33 mouse cellular contexts compared by ENCODE assay signal in genomic region chr8:11806252-11806651, GRCm38 (mm10). TPM values are rescaled to one million over a fixed set of nuclear protein-coding genes. Genes with fewer than 3 reads are reported as not detected.
DNase-seq lines count a peak whose midpoint lies in the region; ATAC-seq and TF ChIP-seq lines count a peak whose summit lies in the region.
"Had no signal": no experiment of that assay in that cellular context is flagged by ENCODE, and none has a peak within 500 bp of the region (broad histone marks: within the 10 kb centered on the region; RNA-seq: fewer than 3 reads in every experiment).

No protein-coding gene starts in this region.

- H3K4me2 ChIP-seq in embryonic facial prominence, embryonic 14.5 days (ENCODE audit: low read depth, low read length): no peak overlapping the region
- H3K4me2 ChIP-seq in hindbrain, embryonic 13.5 days: no peak overlapping the region
- no peak overlapping the region for H3K4me2 ChIP-seq in hindbrain, embryonic 11.5 days (replicated peaks; ENCODE audit: low read depth, low read length)
- no peak overlapping the region for H3K4me2 ChIP-seq in midbrain, embryonic 15.5 days
- no peak overlapping the region for H3K4me2 ChIP-seq in midbrain, postnatal 0 days (ENCODE audit: low read depth, low read length, poor library complexity, severe bottlenecking)
- H3K4me2 ChIP-seq: embryonic facial prominence, embryonic 12.5 days; heart, embryonic 13.5 days; limb, embryonic 15.5 days; liver, embryonic 13.5 days had no signal

- no peak overlapping the region for H3K27ac ChIP-seq in embryonic facial prominence, embryonic 14.5 days (replicated peaks; ENCODE audit: low read depth, low read length)
- H3K27ac ChIP-seq in embryonic facial prominence, embryonic 10.5 days (replicated peaks): no peak overlapping the region
- 0 out of 2 replicates have a peak overlapping the region, but pooled peaks have one; percentile 9 for H3K27ac ChIP-seq in hindbrain, embryonic 13.5 days
- no peak overlapping the region for H3K27ac ChIP-seq in hindbrain, embryonic 11.5 days (ENCODE audit: low read depth, low read length)
- H3K27ac ChIP-seq in midbrain, embryonic 15.5 days: 0 out of 2 replicates have a peak overlapping the region, but pooled peaks have one; percentile 43
- no peak overlapping the region for H3K27ac ChIP-seq in midbrain, postnatal 0 days (ENCODE audit: low read depth, low read length)
- H3K27ac ChIP-seq: embryonic facial prominence, embryonic 12.5 days; forebrain, embryonic 10.5 days; limb, embryonic 10.5 days; limb, embryonic 15.5 days; liver, embryonic 13.5 days had no signal

- 72% methylated on average over 6 of the region's 6 CpGs for WGBS in embryonic facial prominence, embryonic 14.5 days
- WGBS in embryonic facial prominence, embryonic 10.5 days: 92% methylated on average over 6 of the region's 6 CpGs
- 89% methylated on average over 6 of the region's 6 CpGs for WGBS in hindbrain, embryonic 13.5 days
- WGBS in hindbrain, embryonic 11.5 days: 94% methylated on average over 6 of the region's 6 CpGs
- 78% methylated on average over 6 of the region's 6 CpGs for WGBS in midbrain, embryonic 15.5 days
- WGBS in midbrain, postnatal 0 days: 76% methylated on average over 6 of the region's 6 CpGs

- no peaks in the 10 kb centered on the region for H3K9me3 ChIP-seq in embryonic facial prominence, embryonic 14.5 days (ENCODE audit: control insufficient read depth, low read length)
- no peaks in the 10 kb centered on the region for H3K9me3 ChIP-seq in embryonic facial prominence, embryonic 10.5 days
- no peaks in the 10 kb centered on the region for H3K9me3 ChIP-seq in hindbrain, embryonic 13.5 days
- H3K9me3 ChIP-seq in hindbrain, embryonic 11.5 days (ENCODE audit: control insufficient read depth, low read length): no peaks in the 10 kb centered on the region
- no peaks in the 10 kb centered on the region for H3K9me3 ChIP-seq in midbrain, embryonic 15.5 days
- H3K9me3 ChIP-seq in midbrain, postnatal 0 days (ENCODE audit: low read length): no peaks in the 10 kb centered on the region
- H3K9me3 ChIP-seq: embryonic facial prominence, embryonic 12.5 days; forebrain, embryonic 10.5 days; heart, embryonic 13.5 days; limb, embryonic 10.5 days; limb, embryonic 15.5 days; liver, embryonic 13.5 days had no signal

- TF ChIP-seq CTCF in midbrain, postnatal 0 days (IDR thresholded peaks at IDR 0.05): no peak

- no peaks in the 10 kb centered on the region for H3K4me1 ChIP-seq in embryonic facial prominence, embryonic 14.5 days (ENCODE audit: control insufficient read depth, insufficient read depth, low read length)
- H3K4me1 ChIP-seq in embryonic facial prominence, embryonic 10.5 days: no peaks in the 10 kb centered on the region
- H3K4me1 ChIP-seq in hindbrain, embryonic 13.5 days (replicated peaks): 0 out of 2 replicates have a peak, but pooled peaks cover 4% of the 10 kb centered on the region
- H3K4me1 ChIP-seq in hindbrain, embryonic 11.5 days (replicated peaks; ENCODE audit: control insufficient read depth, insufficient read depth, low read length): no peaks in the 10 kb centered on the region
- 0 out of 2 replicates have a peak, but pooled peaks cover 3% of the 10 kb centered on the region for H3K4me1 ChIP-seq in midbrain, embryonic 15.5 days
- H3K4me1 ChIP-seq in midbrain, postnatal 0 days (ENCODE audit: insufficient read depth, low read length): no peaks in the 10 kb centered on the region
- H3K4me1 ChIP-seq: embryonic facial prominence, embryonic 12.5 days; forebrain, embryonic 10.5 days; limb, embryonic 10.5 days; liver, embryonic 13.5 days had no signal

- H3K4me3 ChIP-seq in embryonic facial prominence, embryonic 14.5 days (ENCODE audit: low read depth, low read length): no peak overlapping the region
- no peak overlapping the region for H3K4me3 ChIP-seq in embryonic facial prominence, embryonic 10.5 days
- H3K4me3 ChIP-seq in hindbrain, embryonic 13.5 days: no peak overlapping the region
- no peak overlapping the region for H3K4me3 ChIP-seq in hindbrain, embryonic 11.5 days (ENCODE audit: low read depth, low read length)
- no peak overlapping the region for H3K4me3 ChIP-seq in midbrain, embryonic 15.5 days
- no peak overlapping the region for H3K4me3 ChIP-seq in midbrain, postnatal 0 days (ENCODE audit: low read depth, low read length)
- H3K4me3 ChIP-seq: embryonic facial prominence, embryonic 12.5 days; forebrain, embryonic 10.5 days; heart, embryonic 13.5 days; limb, embryonic 10.5 days; limb, embryonic 15.5 days; liver, embryonic 13.5 days had no signal

- peaks cover 95% of the 10 kb centered on the region for H3K36me3 ChIP-seq in embryonic facial prominence, embryonic 14.5 days (ENCODE audit: control insufficient read depth, insufficient read depth, low read length)
- H3K36me3 ChIP-seq in embryonic facial prominence, embryonic 10.5 days (replicated peaks): peaks cover 99% of the 10 kb centered on the region
- peaks cover 94% of the 10 kb centered on the region for H3K36me3 ChIP-seq in hindbrain, embryonic 13.5 days
- peaks cover 30% of the 10 kb centered on the region for H3K36me3 ChIP-seq in hindbrain, embryonic 11.5 days (ENCODE audit: control insufficient read depth, insufficient read depth, low read length)
- H3K36me3 ChIP-seq in midbrain, embryonic 15.5 days (replicated peaks): peaks cover 49% of the 10 kb centered on the region
- H3K36me3 ChIP-seq in midbrain, postnatal 0 days (ENCODE audit: insufficient read depth, low read length): peaks cover 63% of the 10 kb centered on the region

- peak; percentile 32 for DNase-seq in embryonic facial prominence, embryonic 14.5 days (ENCODE audit: low spot score)
- DNase-seq in embryonic facial prominence, embryonic 10.5 days (ENCODE audit: low spot score): no peak
- no peak for DNase-seq in hindbrain, embryonic 11.5 days (ENCODE audit: low spot score)
- no peak for DNase-seq in midbrain, postnatal 0 days (ENCODE audit: low spot score)
- DNase-seq in brain, embryonic 18.5 days (ENCODE audit: low read depth, low spot score): peak; percentile 12
- no peak for DNase-seq in embryo, embryonic 11 days
- DNase-seq: adrenal gland, postnatal 14 days; cerebellum, adult 2 months; heart, postnatal 10 days; kidney, postnatal 14 days; layer of hippocampus, adult 9-11 months; liver, embryonic 13.5 days; lung, adult 18-20 months; lung, postnatal 14 days; thymus, adult 2 months; thymus, postnatal 36 days had no signal

- no peak for ATAC-seq in embryonic facial prominence, embryonic 14.5 days (ENCODE audit: low read depth)
- ATAC-seq in hindbrain, embryonic 13.5 days (ENCODE audit: low FRiP score): no peak
- ATAC-seq in hindbrain, embryonic 11.5 days (ENCODE audit: low FRiP score): no peak
- ATAC-seq in midbrain, embryonic 15.5 days (replicated peaks): no peak
- no peak for ATAC-seq in midbrain, postnatal 0 days (ENCODE audit: low FRiP score)
- ATAC-seq: intestine, postnatal 0 days had no signal

- no peaks in the 10 kb centered on the region for H3K27me3 ChIP-seq in embryonic facial prominence, embryonic 14.5 days (replicated peaks; ENCODE audit: control insufficient read depth, insufficient read depth, low read length)
- H3K27me3 ChIP-seq in embryonic facial prominence, embryonic 10.5 days (replicated peaks; ENCODE audit: low read depth, poor library complexity, severe bottlenecking): no peaks in the 10 kb centered on the region
- no peaks in the 10 kb centered on the region for H3K27me3 ChIP-seq in hindbrain, embryonic 13.5 days
- no peaks in the 10 kb centered on the region for H3K27me3 ChIP-seq in hindbrain, embryonic 11.5 days (ENCODE audit: control insufficient read depth, insufficient read depth, low read length)
- H3K27me3 ChIP-seq in midbrain, embryonic 15.5 days (replicated peaks): no peaks in the 10 kb centered on the region
- no peaks in the 10 kb centered on the region for H3K27me3 ChIP-seq in midbrain, postnatal 0 days (ENCODE audit: insufficient read depth, low read length)
- H3K27me3 ChIP-seq: CH12.LX; embryonic facial prominence, embryonic 12.5 days; heart, embryonic 13.5 days; limb, embryonic 15.5 days; liver, embryonic 13.5 days had no signal

- no peak overlapping the region for H3K9ac ChIP-seq in embryonic facial prominence, embryonic 14.5 days (ENCODE audit: low read depth, low read length)
- no peak overlapping the region for H3K9ac ChIP-seq in hindbrain, embryonic 13.5 days
- no peak overlapping the region for H3K9ac ChIP-seq in hindbrain, embryonic 11.5 days (ENCODE audit: low read depth, low read length)
- no peak overlapping the region for H3K9ac ChIP-seq in midbrain, embryonic 15.5 days
- no peak overlapping the region for H3K9ac ChIP-seq in midbrain, postnatal 0 days (replicated peaks; ENCODE audit: low read length, poor library complexity, severe bottlenecking)
- H3K9ac ChIP-seq: embryonic facial prominence, embryonic 12.5 days; heart, embryonic 13.5 days; limb, embryonic 15.5 days; liver, embryonic 13.5 days had no signal

RNA-seq across cellular contexts. Expression of gene Tex29, which starts 34.0 kb away (rescaled TPM):
- not detected in 2 replicates for polyA plus RNA-seq in embryonic facial prominence, embryonic 14.5 days (2014; fragmentation: Nextera tagmentation; extraction: Ambion mirVana)
- not detected in 2 replicates for polyA plus RNA-seq in embryonic facial prominence, embryonic 10.5 days (2016; fragmentation: Nextera tagmentation; extraction: Ambion mirVana)
- polyA plus RNA-seq in hindbrain, embryonic 13.5 days (2015; fragmentation: Nextera tagmentation; extraction: Ambion mirVana): 0.39 and 0.44 TPM in 2 replicates
- polyA plus RNA-seq in hindbrain, embryonic 11.5 days (2014; fragmentation: Nextera tagmentation; extraction: Ambion mirVana): 0.18 and 0.22 TPM in 2 replicates
- polyA plus RNA-seq in midbrain, embryonic 15.5 days (2015; fragmentation: Nextera tagmentation; extraction: Ambion mirVana): 0.27 and 0.44 TPM in 2 replicates
- not detected in 2 replicates for total RNA-seq in midbrain, postnatal 0 days (2014; rRNA removed)
- 0.43 TPM in 1 of 2 replicates, not detected in the other for polyA plus RNA-seq in midbrain, postnatal 0 days (2015; fragmentation: Nextera tagmentation; extraction: Ambion mirVana)
- total RNA-seq: adrenal gland, postnatal 14 days; CH12.LX; ES-E14; gastrocnemius, adult 8-10 months; heart, adult 8-10 months; heart, postnatal 10 days; hematopoietic stem cell, adult 5-6 weeks; left cerebral cortex, postnatal 10 days had no signal
- polyA plus RNA-seq: C2C12; cerebellum, adult 2 months; forebrain, embryonic 10.5 days; kidney, embryonic 14.5 days; limb, embryonic 10.5 days; limb, embryonic 15.5 days; liver, embryonic 13.5 days; neural tube, embryonic 11.5 days; thymus, adult 2 months had no signal

Comparison
In these comparisons a context has a peak if more than half of its experiments do, and no peak if none do; other contexts are left out.
1. DNase-seq: peak in embryonic facial prominence, embryonic 14.5 days (single experiment) and brain, embryonic 18.5 days (single experiment); none in embryonic facial prominence, embryonic 10.5 days (single experiment), hindbrain, embryonic 11.5 days (single experiment), midbrain, postnatal 0 days (single experiment) and embryo, embryonic 11 days (single experiment).
2. H3K27ac ChIP-seq: peak in hindbrain, embryonic 13.5 days (single experiment) and midbrain, embryonic 15.5 days (single experiment); none in embryonic facial prominence, embryonic 14.5 days (single experiment), embryonic facial prominence, embryonic 10.5 days (single experiment), hindbrain, embryonic 11.5 days (single experiment) and midbrain, postnatal 0 days (single experiment).